Mouse (Mus musculus): ENCODE measurements around the gene Olfr46. TPM values are rescaled to one million over a fixed set of nuclear protein-coding genes. Genes with fewer than 3 reads are reported as not detected.
"Not testable (repeated sequence)": the region's sequence is repeated elsewhere in the genome, so short reads cannot be mapped to it uniquely, and the experiment has no call there.

Olfr46 gene
- polyA plus RNA-seq (2015; fragmentation: Nextera tagmentation; extraction: Ambion mirVana) = not detected in 2 replicates

- not testable (repeated sequence) for H3K36me3 ChIP-seq (replicated peaks); H3K27me3 ChIP-seq; H3K9me3 ChIP-seq (replicated peaks); ATAC-seq (ENCODE audit: insufficient read depth); H3K9ac ChIP-seq; H3K4me2 ChIP-seq; H3K27ac ChIP-seq (replicated peaks); H3K4me3 ChIP-seq (replicated peaks); H3K4me1 ChIP-seq (replicated peaks)
- WGBS (ENCODE audit: insufficient replicate concordance) = 39% methylated on average over 2 of the region's 2 CpGs
These were observed at the start of gene Olfr46 for GRCm38 (mm10) chr7:140600969-140601368. Gene Olfr46, plus strand, starts transcription at chr7:140601269.

GRCm38 (mm10) chr7:140567586-140567985 lies 33.5 kb upstream of the Olfr46 start, which contains the start of gene Olfr538:
Gene Olfr538, plus strand, starts transcription at chr7:140567886.
- H3K9ac ChIP-seq = no peak within 1 kb of the TSS
- WGBS (ENCODE audit: insufficient replicate concordance) = 44% methylated on average over 3 of the region's 3 CpGs
- no peak within 1 kb of the TSS for H3K27ac ChIP-seq (replicated peaks)
- no peaks in the 10 kb centered on the region for H3K36me3 ChIP-seq (replicated peaks)
- H3K4me1 ChIP-seq (replicated peaks) = no peaks in the 10 kb centered on the region
- H3K27me3 ChIP-seq = no peaks in the 10 kb centered on the region
- H3K4me3 ChIP-seq (replicated peaks) = no peak within 1 kb of the TSS
- H3K9me3 ChIP-seq (replicated peaks) = no peaks in the 10 kb centered on the region
- ATAC-seq (ENCODE audit: insufficient read depth) = no peak
- no peak within 1 kb of the TSS for H3K4me2 ChIP-seq

- H3K4me1 ChIP-seq (replicated peaks); H3K4me2 ChIP-seq; H3K9me3 ChIP-seq (replicated peaks); H3K27ac ChIP-seq (replicated peaks); H3K27me3 ChIP-seq; H3K4me3 ChIP-seq (replicated peaks); H3K36me3 ChIP-seq (replicated peaks); H3K9ac ChIP-seq; ATAC-seq (ENCODE audit: insufficient read depth): not testable (repeated sequence)
- WGBS (ENCODE audit: insufficient replicate concordance) = 59% methylated on average over 3 of the region's 3 CpGs
These were observed 27.6 kb downstream of the Olfr46 start, which contains the start of gene Olfr61 for GRCm38 (mm10) chr7:140628670-140629069. Gene Olfr61, plus strand, starts transcription at chr7:140628970.

- no peak for ATAC-seq (ENCODE audit: insufficient read depth)
- Histone ChIP-seq H3K4me3 (replicated peaks) (no peak overlapping the region), H3K27me3 (no peaks in the 10 kb centered on the region), H3K4me2 (no peak overlapping the region), H3K9ac (no peak overlapping the region), H3K9me3 (replicated peaks) (no peaks in the 10 kb centered on the region), H3K27ac (replicated peaks) (no peak overlapping the region), H3K4me1 (replicated peaks) (no peaks in the 10 kb centered on the region), H3K36me3 (replicated peaks) (no peaks in the 10 kb centered on the region)
- WGBS (ENCODE audit: insufficient replicate concordance) = 32% methylated on average over 1 of the region's 1 CpGs
These were observed 29.5 kb downstream of the Olfr46 start for GRCm38 (mm10) chr7:140630559-140630958.

- H3K4me3 ChIP-seq (replicated peaks) = no peak within 1 kb of the TSS
- H3K9me3 ChIP-seq (replicated peaks) = no peaks in the 10 kb centered on the region
- 63% methylated on average over 1 of the region's 1 CpGs for WGBS (ENCODE audit: insufficient replicate concordance)
- no peaks in the 10 kb centered on the region for H3K4me1 ChIP-seq (replicated peaks)
- H3K4me2 ChIP-seq = no peak within 1 kb of the TSS
- H3K9ac ChIP-seq = no peak within 1 kb of the TSS
- no peak for ATAC-seq (ENCODE audit: insufficient read depth)
- H3K36me3 ChIP-seq (replicated peaks) = no peaks in the 10 kb centered on the region
- H3K27me3 ChIP-seq = no peaks in the 10 kb centered on the region
- no peak within 1 kb of the TSS for H3K27ac ChIP-seq (replicated peaks)
These were observed 45.1 kb downstream of the Olfr46 start, which contains the start of gene Olfr53 for GRCm38 (mm10) chr7:140646152-140646551. Gene Olfr53, plus strand, starts transcription at chr7:140646452.

- H3K9ac ChIP-seq = no peak within 1 kb of the TSS
- H3K9me3 ChIP-seq (replicated peaks) = no peaks in the 10 kb centered on the region
- H3K4me1 ChIP-seq (replicated peaks) = no peaks in the 10 kb centered on the region
- H3K27me3 ChIP-seq = no peaks in the 10 kb centered on the region
- 51% methylated on average over 4 of the region's 4 CpGs for WGBS (ENCODE audit: insufficient replicate concordance)
- no peak within 1 kb of the TSS for H3K27ac ChIP-seq (replicated peaks)
- H3K4me3 ChIP-seq (replicated peaks) = no peak within 1 kb of the TSS
- no peaks in the 10 kb centered on the region for H3K36me3 ChIP-seq (replicated peaks)
- H3K4me2 ChIP-seq = no peak within 1 kb of the TSS
- no peak for ATAC-seq (ENCODE audit: insufficient read depth)
These were observed 58.6 kb downstream of the Olfr46 start, which contains the start of gene Olfr539 for GRCm38 (mm10) chr7:140659630-140660029. Gene Olfr539, plus strand, starts transcription at chr7:140659930.

Other genes with a start within 250 kb of the Olfr46 start
- gene Olfr60, start 239.6 kb upstream of the Olfr46 start, polyA plus RNA-seq (2015; fragmentation: Nextera tagmentation; extraction: Ambion mirVana) = not detected in 2 replicates
- gene Olfr530, start 224.9 kb upstream of the Olfr46 start, polyA plus RNA-seq (2015; fragmentation: Nextera tagmentation; extraction: Ambion mirVana) = not detected in 2 replicates
- gene Olfr531, start 198.4 kb upstream of the Olfr46 start, polyA plus RNA-seq (2015; fragmentation: Nextera tagmentation; extraction: Ambion mirVana) = not detected in 2 replicates
- not detected in 2 replicates for gene Olfr532, start 179.6 kb upstream of the Olfr46 start, polyA plus RNA-seq (2015; fragmentation: Nextera tagmentation; extraction: Ambion mirVana)
- gene Olfr533, start 137.9 kb upstream of the Olfr46 start, polyA plus RNA-seq (2015; fragmentation: Nextera tagmentation; extraction: Ambion mirVana) = not detected in 2 replicates
- not detected in 2 replicates for gene Olfr535, start 117.1 kb upstream of the Olfr46 start, polyA plus RNA-seq (2015; fragmentation: Nextera tagmentation; extraction: Ambion mirVana)
- not detected in 2 replicates for gene Olfr536, start 93.9 kb upstream of the Olfr46 start, polyA plus RNA-seq (2015; fragmentation: Nextera tagmentation; extraction: Ambion mirVana)
- not detected in 2 replicates for gene Olfr538, start 33.4 kb upstream of the Olfr46 start, polyA plus RNA-seq (2015; fragmentation: Nextera tagmentation; extraction: Ambion mirVana)
- not detected in 2 replicates for gene Olfr61, start 27.7 kb downstream of the Olfr46 start, polyA plus RNA-seq (2015; fragmentation: Nextera tagmentation; extraction: Ambion mirVana)
- gene Olfr53, start 45.2 kb downstream of the Olfr46 start, polyA plus RNA-seq (2015; fragmentation: Nextera tagmentation; extraction: Ambion mirVana) = not detected in 2 replicates
- gene Olfr539, start 58.7 kb downstream of the Olfr46 start, polyA plus RNA-seq (2015; fragmentation: Nextera tagmentation; extraction: Ambion mirVana) = not detected in 2 replicates
- gene Olfr45, start 80.7 kb downstream of the Olfr46 start, polyA plus RNA-seq (2015; fragmentation: Nextera tagmentation; extraction: Ambion mirVana) = not detected in 2 replicates
- not detected in 2 replicates for gene Olfr541, start 96.0 kb downstream of the Olfr46 start, polyA plus RNA-seq (2015; fragmentation: Nextera tagmentation; extraction: Ambion mirVana)
- 0.46 and 0.75 TPM in 2 replicates for gene Cyp2e1, start 162.5 kb downstream of the Olfr46 start, polyA plus RNA-seq (2015; fragmentation: Nextera tagmentation; extraction: Ambion mirVana)
- gene Syce1, start 186.6 kb downstream of the Olfr46 start, polyA plus RNA-seq (2015; fragmentation: Nextera tagmentation; extraction: Ambion mirVana) = 0.06 and 0.13 TPM in 2 replicates
- 0.18 and 0.20 TPM in 2 replicates for gene Zfp941, start 220.9 kb downstream of the Olfr46 start, polyA plus RNA-seq (2015; fragmentation: Nextera tagmentation; extraction: Ambion mirVana)
- gene Urah, start 233.7 kb downstream of the Olfr46 start, polyA plus RNA-seq (2015; fragmentation: Nextera tagmentation; extraction: Ambion mirVana) = 24.7 and 26.8 TPM in 2 replicates
- gene Scgb1c1, start 244.3 kb downstream of the Olfr46 start, polyA plus RNA-seq (2015; fragmentation: Nextera tagmentation; extraction: Ambion mirVana) = not detected in 2 replicates
- gene Odf3, start 246.5 kb downstream of the Olfr46 start, polyA plus RNA-seq (2015; fragmentation: Nextera tagmentation; extraction: Ambion mirVana) = not detected in 2 replicates